Mouse (Mus musculus) adrenal gland, postnatal 36 days (tissue): ENCODE measurements around the gene Krcc1. TPM values are rescaled to one million over a fixed set of nuclear protein-coding genes. Genes with fewer than 3 reads are reported as not detected.
A peak's percentile ranks its signal among the peaks of the same experiment; 100 is the strongest.
"Not testable (repeated sequence)": the region's sequence is repeated elsewhere in the genome, so short reads cannot be mapped to it uniquely, and the experiment has no call there.

Experiments used
- DNase-seq, 2 experiments: peaks; one replicate each; pipeline ENCODE4 v3.0.0; 2021; ENCODE audit warnings: mixed read lengths in 1 of 2
- total RNA-seq, 2 experiments: library from RNA; stranded (reverse); gene quantifications; 2 replicates each; pipeline ENCODE4 v1.2.3; 2021

The Krcc1 gene
- total RNA-seq, 2 experiments from 2014 or later, result 67.3 to 81.1 TPM

DNA sequence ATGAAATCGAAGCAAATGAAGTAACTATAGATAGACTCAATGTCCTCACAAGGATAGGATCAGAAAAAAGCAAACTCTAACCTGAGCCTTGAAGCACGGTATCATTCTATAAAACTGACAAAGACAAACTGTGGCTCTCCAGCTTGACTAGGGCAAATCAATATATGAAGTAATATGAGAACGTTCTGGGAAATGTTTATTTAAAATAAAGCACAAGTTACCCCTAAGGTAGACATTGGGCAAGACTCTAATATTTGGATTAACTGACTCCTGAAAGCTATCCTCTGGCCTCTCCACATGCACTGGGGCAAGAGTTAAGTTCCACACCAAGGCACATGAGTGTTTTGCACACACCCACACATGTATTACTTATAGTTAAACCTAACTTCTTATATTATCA, 10.4 kb upstream of the Krcc1 start:
- no peak for DNase-seq

- DNase-seq, result no peak
Measured at GRCm38 (mm10) chr6:71262142-71262833, 9.2 kb upstream of the Krcc1 start.

GRCm38 (mm10) chr6:71267603-71268002, 3.9 kb upstream of the Krcc1 start:
- not testable (repeated sequence) for DNase-seq

DNA sequence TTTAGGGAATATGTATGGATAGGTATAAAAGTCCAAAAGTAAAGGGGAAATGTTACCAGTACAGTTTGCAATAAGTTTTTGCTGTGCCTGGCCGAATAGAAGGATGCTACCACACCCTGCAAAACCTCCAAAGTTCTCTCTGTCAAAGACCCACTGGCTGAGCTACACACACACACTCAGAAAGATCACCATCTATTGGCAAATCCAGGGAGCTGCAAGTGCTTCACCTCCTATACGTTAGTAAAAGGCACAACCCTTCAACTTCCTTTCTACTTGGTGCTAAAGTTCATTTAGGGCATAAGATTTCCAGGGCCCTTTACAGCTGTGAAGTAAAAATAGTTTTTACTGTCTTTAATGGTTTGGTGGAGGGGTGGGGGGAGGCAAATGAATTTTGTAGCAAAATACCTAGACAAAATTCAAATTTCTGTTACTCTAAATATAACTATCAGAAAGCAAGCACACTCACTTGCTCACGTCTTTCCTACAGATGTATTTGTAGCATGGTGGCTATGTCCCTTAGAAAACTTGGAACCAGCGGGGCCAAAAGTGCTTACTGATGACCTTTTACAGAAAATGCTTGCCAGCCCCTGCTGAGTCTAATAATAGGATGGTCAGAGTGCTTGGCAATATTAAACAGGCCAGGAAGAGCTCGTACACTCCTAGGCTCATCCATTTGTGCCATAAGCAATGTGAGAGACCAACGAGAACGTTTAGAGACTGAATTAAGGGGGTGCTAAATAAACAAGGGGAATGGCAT, 2.4 kb upstream of the Krcc1 start:
- DNase-seq, result peak in 1 of 2 experiments; percentile 12

- not testable (repeated sequence) for DNase-seq
Measured at GRCm38 (mm10) chr6:71269686-71270050, 1.8 kb upstream of the Krcc1 start.

DNA sequence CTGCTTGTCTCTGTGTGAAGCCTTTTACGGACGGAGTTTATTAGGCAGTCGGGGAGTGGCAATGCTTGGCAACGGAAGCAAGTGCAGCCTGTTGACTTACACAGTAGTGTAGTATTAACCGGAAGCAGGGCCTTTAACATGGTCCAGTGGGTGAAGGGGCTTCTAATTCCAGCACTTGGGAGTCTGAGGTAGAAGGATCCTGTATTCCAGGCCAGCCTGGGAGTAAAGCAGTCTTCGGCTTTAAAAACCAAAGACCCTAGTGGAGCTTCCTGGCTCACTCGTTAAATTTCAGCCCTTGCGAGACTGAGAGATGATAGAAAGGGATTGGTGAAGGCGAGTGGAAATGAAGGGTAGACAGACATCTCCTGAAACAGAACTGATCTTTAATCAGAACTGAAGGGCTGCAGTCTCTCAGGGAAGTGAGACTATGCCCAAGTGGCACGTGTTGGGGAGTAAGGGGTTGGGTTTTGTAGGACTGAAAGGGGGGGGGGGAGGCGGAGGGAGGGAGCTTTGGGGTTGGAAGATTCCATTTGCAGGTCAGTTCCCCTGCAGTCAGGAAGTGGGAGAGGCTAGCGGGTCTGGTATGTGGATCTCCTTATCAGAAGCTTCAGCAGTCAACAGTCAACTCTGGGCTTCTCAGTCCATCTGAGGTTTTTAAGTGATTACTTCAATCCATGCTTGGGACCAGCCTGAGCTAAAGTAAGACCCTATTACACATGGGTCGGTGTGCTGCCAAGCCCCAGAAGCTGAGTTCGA, 998 bp upstream of the Krcc1 start:
- peak; percentile 38 to 60 for DNase-seq

DNA sequence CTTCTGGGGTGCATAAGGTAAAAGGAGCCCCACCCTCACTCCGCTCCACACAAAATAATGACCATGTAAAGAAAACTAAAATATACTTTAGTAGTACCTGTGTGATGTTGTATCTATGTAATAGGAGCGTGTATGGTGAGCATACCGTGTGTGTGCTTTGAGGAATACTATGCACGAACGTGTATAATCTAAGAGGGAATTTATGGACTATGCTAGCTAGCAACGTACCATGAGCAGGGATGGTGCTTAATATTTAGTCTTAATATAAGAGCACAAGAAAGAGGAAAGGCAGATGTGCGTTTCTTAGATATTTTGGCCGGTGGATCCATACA, 454 bp upstream of the Krcc1 start:
- no peak for DNase-seq

- no peak for DNase-seq
Measured at GRCm38 (mm10) chr6:71272316-71272741, 852 bp downstream of the Krcc1 start.

DNA sequence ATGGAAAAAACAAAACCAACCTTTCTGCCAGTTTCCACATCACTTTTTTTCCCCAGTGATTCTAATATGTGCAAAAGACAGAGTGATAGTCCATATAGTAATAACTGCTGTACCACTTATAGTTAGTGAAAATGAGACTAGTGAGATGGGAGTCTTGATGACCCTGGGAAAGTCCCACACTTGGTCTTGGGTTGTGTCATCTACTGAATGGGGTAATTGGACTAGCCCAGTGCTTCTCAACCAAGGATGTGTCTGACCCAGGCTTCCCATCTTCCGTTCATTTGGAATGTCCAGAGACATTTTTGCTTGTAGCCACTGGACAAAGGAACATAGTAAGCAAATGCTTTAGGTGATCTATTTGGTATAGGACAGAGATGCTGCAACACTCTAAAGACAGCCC, 2.2 kb downstream of the Krcc1 start:
- no peak for DNase-seq

DNA sequence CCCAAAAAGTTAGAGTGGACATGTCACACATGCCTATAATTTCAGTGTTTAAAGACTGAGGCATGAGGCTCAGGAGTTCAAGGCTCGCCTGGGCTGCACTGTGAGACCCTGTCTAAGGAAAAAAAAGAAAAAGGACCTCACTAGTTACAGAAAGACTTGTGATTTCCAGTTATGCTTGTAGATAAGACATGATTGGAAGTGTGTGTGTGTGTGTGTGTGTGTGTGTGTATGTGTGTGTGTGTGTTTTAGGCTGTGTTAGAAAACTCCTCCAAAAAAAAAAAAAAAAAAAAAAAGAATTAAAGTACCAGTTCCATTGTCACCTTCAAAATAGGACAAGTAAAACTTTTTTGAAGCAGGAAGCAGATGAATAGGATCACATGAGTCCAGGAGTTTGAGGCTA, 3.1 kb downstream of the Krcc1 start:
- no peak for DNase-seq

DNA sequence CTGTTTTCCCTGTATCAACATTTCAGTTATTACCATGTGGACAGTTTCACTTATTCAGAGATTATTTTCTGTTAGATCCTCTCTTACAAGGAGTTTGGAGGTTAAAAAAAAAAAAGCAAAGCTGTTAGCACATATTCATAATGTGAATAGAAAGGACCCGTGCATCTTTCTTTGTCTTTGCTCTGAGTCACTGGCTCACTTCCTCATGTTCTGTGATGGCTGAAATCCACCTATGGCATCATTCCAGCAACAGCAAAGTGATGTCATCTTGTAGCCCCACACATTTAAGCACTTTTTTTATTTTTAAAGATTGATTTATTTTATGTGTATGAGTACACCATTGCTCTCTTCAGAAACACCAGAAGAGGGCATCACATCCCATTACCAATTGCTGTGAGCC, 7.9 kb downstream of the Krcc1 start:
- DNase-seq, result peak in 1 of 2 experiments; percentile 13

DNA sequence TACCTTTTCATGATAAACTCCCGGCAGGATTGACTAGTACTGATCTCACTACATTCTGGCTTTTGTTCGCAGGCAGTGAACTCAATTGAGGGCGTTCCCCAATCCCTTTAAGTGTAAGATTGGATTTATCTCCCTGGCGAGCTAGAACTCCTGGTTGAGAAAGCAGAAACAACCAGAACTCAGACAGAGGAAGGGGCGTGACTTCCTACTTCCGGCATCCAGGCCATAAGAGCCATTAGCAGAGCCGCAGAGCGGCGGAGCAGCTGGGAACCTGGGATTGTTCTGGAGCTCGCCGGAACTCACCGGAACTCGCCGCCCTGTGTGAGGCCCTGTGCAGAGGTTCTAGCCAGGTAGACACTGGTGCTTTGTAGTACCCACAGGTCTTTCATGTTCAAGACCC, 22.0 kb downstream of the Krcc1 start:
- DNase-seq, result no peak

- no peak for DNase-seq
Measured at GRCm38 (mm10) chr6:71295303-71295702, 23.8 kb downstream of the Krcc1 start.

DNA sequence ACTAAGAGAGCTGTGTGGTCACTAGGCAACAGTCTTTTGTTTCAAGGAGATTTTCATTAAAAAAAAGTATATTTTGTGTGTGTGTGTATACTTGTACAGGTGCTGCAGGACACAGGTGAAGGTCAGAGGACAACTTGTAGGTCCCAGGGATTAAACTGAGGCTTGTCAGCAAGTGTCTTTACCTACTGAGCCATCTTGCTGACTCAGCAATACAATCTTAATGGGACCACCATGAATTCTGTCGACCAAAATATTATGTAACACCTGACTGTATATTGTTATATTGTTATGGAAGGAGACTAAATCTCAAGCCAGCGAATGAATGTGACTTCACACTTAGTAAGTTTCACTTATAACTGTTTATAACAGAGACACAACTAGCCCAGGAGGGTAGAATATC, 26.6 kb downstream of the Krcc1 start:
- no peak for DNase-seq

DNA sequence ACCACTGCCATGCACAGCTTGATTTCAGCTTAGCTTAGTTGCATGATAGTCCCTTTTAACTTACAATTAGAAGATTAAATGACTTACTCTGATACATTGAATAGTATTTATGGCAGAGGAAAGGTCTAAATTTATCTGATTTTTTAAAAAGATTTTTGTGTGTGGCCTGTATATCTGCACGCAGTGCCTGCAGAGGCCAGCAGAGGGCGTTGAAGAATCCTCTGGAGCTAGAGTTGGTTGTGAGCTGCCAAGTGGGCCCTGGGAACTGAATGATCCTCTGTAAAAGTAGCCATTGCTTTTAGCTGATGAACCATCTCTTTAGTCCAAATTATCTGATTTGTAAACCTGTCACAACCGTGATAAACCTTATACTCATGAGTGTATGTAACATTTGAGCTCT, 27.3 kb downstream of the Krcc1 start:
- DNase-seq, result peak; percentile 34 to 43

DNA sequence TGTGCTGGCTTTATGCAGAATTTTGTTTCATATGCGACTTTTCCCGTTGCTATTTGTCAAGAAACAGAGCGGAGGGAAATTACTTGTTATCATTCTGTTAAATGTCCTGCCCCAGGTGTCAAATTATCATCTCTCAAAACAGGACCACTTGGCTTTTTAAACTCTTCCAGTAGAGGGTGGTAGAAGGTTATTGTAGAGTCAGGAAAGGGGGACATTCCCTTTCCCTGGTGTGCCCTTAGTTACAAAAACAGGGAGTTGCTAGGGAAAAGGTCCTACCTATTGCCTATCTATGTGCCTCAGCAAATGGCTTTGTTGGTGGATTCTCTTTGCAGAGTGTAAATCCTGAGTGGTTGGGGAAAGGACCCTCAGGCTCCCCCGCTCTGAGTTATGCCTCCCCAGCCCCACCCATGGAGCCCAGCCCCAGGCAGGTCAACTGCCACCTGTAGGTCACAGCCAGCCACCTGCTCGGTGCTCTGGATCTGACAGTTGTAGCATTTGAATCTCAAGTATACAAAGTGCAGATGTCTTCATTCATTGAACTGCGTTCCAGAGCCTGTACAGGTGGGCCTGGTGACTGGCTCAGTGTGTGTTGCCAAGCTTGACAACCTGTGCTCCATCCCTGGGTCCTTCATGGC, 30.7 kb downstream of the Krcc1 start:
- DNase-seq, result no peak

- no peak for DNase-seq
Measured at GRCm38 (mm10) chr6:71307486-71307885, 36.0 kb downstream of the Krcc1 start.

DNA sequence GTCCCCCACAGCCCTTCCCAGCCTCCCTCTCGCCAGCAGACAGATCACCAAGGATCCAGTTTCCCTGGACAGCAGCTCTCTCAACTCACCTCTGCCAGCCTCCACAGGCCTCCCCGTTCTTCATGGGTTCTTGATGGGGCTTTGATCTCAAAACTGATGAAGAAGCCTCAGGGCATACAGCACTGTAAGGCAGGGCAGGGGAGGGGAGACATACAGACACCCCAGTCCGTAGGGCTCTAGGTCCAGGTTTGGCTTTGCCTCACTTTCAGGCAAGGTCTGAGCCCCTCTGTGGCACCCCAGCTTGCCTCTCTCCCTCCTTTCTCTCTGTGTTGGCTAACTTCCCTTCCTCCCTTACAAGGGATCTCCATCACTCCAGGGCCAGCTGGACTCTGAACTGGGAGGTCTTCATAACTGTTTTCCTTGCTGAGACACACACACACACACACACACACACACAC, 50.4 kb downstream of the Krcc1 start, which contains the start of gene Smyd1:
Smyd1 (minus strand) TSS at position 408 of the 458 bp plus-strand sequence.
- DNase-seq, result no peak

DNA sequence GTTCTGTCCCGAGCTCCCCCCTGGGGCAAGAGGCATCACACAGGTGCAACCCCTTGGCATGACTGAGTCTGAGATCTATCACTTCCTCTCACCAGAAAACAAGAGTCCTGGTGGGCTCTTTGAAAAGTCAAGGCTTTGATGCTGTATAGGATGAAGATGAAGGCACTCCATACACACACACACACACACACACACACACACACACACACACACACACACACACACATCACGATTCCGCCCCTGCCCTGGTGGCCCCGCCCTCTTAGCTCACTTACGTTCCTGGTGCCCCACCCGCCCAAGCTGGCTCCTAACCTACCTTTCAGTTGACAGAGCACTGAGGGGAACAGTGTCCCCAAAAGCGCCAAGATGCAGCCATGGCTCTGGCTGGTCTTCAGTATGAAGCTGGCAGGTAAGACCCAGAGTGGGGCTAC, 51.0 kb downstream of the Krcc1 start, which contains the start of gene Cd8b1:
Cd8b1 (plus strand) TSS at position 298 of the 431 bp plus-strand sequence.
- no peak for DNase-seq

DNA sequence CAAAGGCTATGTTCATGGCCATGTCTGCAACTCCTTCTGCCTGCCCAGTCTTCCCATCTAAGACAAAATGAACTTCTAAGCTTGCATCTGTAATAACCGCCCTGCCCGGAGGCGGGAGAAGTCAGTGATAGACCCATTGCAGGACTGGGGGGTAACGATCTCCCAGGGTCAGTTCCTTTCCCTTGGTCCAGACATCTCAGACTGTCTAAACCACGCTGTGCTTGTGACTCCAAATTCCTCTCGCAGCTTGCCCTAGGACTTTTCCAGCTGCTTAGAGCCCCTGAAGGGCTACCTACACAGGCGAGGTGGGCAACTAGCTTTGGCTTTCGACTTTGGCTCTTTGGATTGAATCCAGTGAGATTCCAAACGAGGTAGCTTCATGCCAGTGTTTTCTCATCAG, 53.3 kb downstream of the Krcc1 start:
- DNase-seq, result no peak

DNA sequence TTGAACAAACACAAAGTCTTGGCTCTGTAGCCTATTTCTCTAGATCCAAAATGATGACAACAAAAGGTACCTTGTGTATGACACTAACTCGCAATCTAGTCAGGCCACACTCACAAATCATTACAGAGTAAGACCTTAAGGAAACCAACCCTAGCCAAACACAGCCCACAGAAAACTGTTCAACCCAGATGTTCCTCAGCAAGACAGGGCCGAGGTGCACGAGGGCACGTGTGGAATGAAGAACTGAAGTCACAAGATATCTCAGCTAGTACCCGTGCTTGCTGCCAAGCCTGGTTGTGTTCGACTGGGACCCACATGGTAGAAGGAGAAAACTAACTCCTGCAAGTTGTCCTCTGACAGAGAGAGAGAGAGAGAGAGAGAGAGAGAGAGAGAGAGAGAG, 58.4 kb downstream of the Krcc1 start:
- DNase-seq, result no peak

GRCm38 (mm10) chr6:71330486-71330885, 59.0 kb downstream of the Krcc1 start:
- no peak for DNase-seq
